Mouse (Mus musculus): Measurements from ENCODE around the gene Gjb2. TPM values are rescaled to one million over a fixed set of nuclear protein-coding genes. Genes with fewer than 3 reads are reported as not detected.
A peak's percentile ranks its signal among the peaks of the same experiment; 100 is the strongest.

Gene Gjb2
- polyA plus RNA-seq (2014; fragmentation: Nextera tagmentation; extraction: Ambion mirVana): 0.96 and 1.2 TPM in 2 replicates

- Histone ChIP-seq H3K4me2 (peak within 1 kb of the TSS; percentile 98), H3K9ac (ENCODE audit: low read depth, low read length) (peak within 1 kb of the TSS; percentile 44; the same call in 1 of the 2 replicates), H3K4me1 (ENCODE audit: control insufficient read depth, insufficient read depth, low read length) (0 out of 2 replicates have a peak, but pooled peaks cover 2% of the 10 kb centered on the region), H3K9me3 (replicated peaks; ENCODE audit: control insufficient read depth, low read length) (no peaks in the 10 kb centered on the region), H3K27ac (ENCODE audit: low read depth, low read length) (no peak within 1 kb of the TSS), H3K27me3 (ENCODE audit: control insufficient read depth, insufficient read depth, low read length) (peaks cover 61% of the 10 kb centered on the region), H3K36me3 (ENCODE audit: control insufficient read depth, insufficient read depth, low read length) (no peaks in the 10 kb centered on the region), H3K4me3 (ENCODE audit: low read depth, low read length) (peak within 1 kb of the TSS; percentile 63)
- ATAC-seq (replicated peaks; ENCODE audit: insufficient number of reproducible peaks, low FRiP score, low TSS enrichment): peak; percentile 42; the same call in 1 of the 2 replicates
- under 1% methylated on average over 98 of the region's 101 CpGs for WGBS (ENCODE audit: insufficient replicate concordance)
Observed at GRCm38 (mm10) chr14:57104106-57105023, at the start of gene Gjb2. Gjb2 (minus strand) TSS chr14:57104702.

DNA sequence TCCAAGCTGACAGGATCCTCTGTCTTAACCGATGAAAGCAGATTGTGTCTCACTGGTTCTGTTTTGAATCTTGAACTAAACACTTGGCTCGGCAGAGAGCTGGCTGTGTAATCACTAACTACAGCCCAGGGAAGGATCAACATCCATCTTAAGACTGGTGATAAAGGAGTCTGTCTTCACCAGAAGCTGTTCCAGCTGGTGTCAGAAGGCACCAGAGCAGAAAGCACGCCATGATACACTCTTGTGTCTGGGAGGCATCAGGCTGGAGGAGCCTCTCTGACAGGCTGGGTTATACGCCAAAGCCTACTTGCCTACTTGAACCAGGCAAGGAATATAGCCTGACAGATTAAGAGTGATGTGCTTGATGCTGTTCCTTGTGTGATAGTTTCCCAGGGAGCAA lies 41.2 kb upstream of the Gjb2 start:
- Histone ChIP-seq H3K4me2 (no peak overlapping the region), H3K4me1 (ENCODE audit: control insufficient read depth, insufficient read depth, low read length) (peaks cover 4% of the 10 kb centered on the region; the same call in 1 of the 2 replicates), H3K9me3 (replicated peaks; ENCODE audit: control insufficient read depth, low read length) (no peaks in the 10 kb centered on the region), H3K4me3 (ENCODE audit: low read depth, low read length) (no peak overlapping the region), H3K36me3 (ENCODE audit: control insufficient read depth, insufficient read depth, low read length) (no peaks in the 10 kb centered on the region), H3K27ac (ENCODE audit: low read depth, low read length) (no peak overlapping the region), H3K27me3 (ENCODE audit: control insufficient read depth, insufficient read depth, low read length) (peaks cover 8% of the 10 kb centered on the region; the same call in 1 of the 2 replicates), H3K9ac (ENCODE audit: low read depth, low read length) (no peak overlapping the region)
- no peak for ATAC-seq (replicated peaks; ENCODE audit: insufficient number of reproducible peaks, low FRiP score, low TSS enrichment)
- WGBS (ENCODE audit: insufficient replicate concordance): 16% methylated on average over 4 of the region's 4 CpGs

DNA sequence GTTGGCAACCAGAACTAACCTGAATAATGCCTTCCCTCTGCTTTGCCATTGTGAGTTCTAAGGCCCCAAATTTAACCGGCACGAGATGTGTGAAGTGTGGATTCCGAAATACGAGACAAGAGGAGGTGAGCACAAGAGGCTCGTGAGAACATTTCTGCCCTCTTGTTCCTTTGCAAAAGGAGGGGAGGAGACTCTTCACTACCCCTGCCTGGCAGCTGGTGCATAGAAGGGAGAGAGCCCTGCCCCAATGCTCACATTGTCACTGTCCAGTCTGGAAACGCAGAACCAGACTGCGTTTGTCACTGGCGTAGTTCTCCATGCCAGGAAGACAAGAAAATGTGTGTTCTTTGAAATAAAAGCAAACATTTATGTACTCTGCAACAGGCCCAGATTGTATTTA lies 30.8 kb upstream of the Gjb2 start:
- Histone ChIP-seq H3K27me3 (ENCODE audit: control insufficient read depth, insufficient read depth, low read length) (peaks cover 68% of the 10 kb centered on the region), H3K9ac (ENCODE audit: low read depth, low read length) (no peak overlapping the region), H3K4me2 (no peak overlapping the region), H3K9me3 (replicated peaks; ENCODE audit: control insufficient read depth, low read length) (no peaks in the 10 kb centered on the region), H3K27ac (ENCODE audit: low read depth, low read length) (no peak overlapping the region), H3K4me3 (ENCODE audit: low read depth, low read length) (no peak overlapping the region), H3K4me1 (ENCODE audit: control insufficient read depth, insufficient read depth, low read length) (peaks cover 5% of the 10 kb centered on the region; the same call in 1 of the 2 replicates), H3K36me3 (ENCODE audit: control insufficient read depth, insufficient read depth, low read length) (no peaks in the 10 kb centered on the region)
- 69% methylated on average over 8 of the region's 8 CpGs for WGBS (ENCODE audit: insufficient replicate concordance)
- ATAC-seq (replicated peaks; ENCODE audit: insufficient number of reproducible peaks, low FRiP score, low TSS enrichment): no peak

- no peak within 1 kb of the TSS for H3K9ac ChIP-seq (ENCODE audit: low read depth, low read length)
- no peaks in the 10 kb centered on the region for H3K36me3 ChIP-seq (ENCODE audit: control insufficient read depth, insufficient read depth, low read length)
- peak within 1 kb of the TSS; percentile 66 for H3K4me2 ChIP-seq
- peaks cover 5% of the 10 kb centered on the region; the same call in 1 of the 2 replicates for H3K4me1 ChIP-seq (ENCODE audit: control insufficient read depth, insufficient read depth, low read length)
- WGBS (ENCODE audit: insufficient replicate concordance): 2% methylated on average over 33 of the region's 33 CpGs
- ATAC-seq (replicated peaks; ENCODE audit: insufficient number of reproducible peaks, low FRiP score, low TSS enrichment): no peak
- H3K27ac ChIP-seq (ENCODE audit: low read depth, low read length): no peak within 1 kb of the TSS
- H3K9me3 ChIP-seq (replicated peaks; ENCODE audit: control insufficient read depth, low read length): no peaks in the 10 kb centered on the region
- peak within 1 kb of the TSS; percentile 38 for H3K4me3 ChIP-seq (ENCODE audit: low read depth, low read length)
- H3K27me3 ChIP-seq (ENCODE audit: control insufficient read depth, insufficient read depth, low read length): peaks cover 67% of the 10 kb centered on the region
Observed at GRCm38 (mm10) chr14:57133161-57133661, 28.7 kb upstream of the Gjb2 start, which contains the start of gene Gjb6. Gjb6 (minus strand) TSS chr14:57133611.

DNA sequence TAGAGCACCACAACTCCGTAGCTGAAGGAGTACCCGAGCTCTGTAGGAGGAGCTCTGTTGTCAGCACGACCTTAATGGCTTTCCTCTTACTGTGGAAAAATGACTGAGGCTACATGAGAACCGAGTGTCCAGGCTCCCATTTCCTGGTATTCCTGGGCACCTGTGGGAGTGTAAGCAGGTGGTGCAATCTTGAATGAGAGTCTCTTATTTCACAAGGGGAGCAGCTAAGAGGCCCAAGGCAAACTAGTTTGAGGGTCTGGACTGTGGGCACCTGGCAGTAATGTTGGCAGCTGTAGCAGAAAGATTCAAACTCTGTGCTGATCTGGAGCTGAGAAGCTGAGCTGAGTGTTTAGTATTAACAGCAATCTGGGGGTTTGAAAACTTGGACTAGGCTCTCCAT lies 22.9 kb upstream of the Gjb2 start:
- H3K9me3 ChIP-seq (replicated peaks; ENCODE audit: control insufficient read depth, low read length): no peaks in the 10 kb centered on the region
- H3K27ac ChIP-seq (ENCODE audit: low read depth, low read length): no peak overlapping the region
- ATAC-seq (replicated peaks; ENCODE audit: insufficient number of reproducible peaks, low FRiP score, low TSS enrichment): no peak
- H3K4me3 ChIP-seq (ENCODE audit: low read depth, low read length): no peak overlapping the region
- H3K36me3 ChIP-seq (ENCODE audit: control insufficient read depth, insufficient read depth, low read length): no peaks in the 10 kb centered on the region
- H3K4me1 ChIP-seq (ENCODE audit: control insufficient read depth, insufficient read depth, low read length): no peaks in the 10 kb centered on the region
- peaks cover 24% of the 10 kb centered on the region for H3K27me3 ChIP-seq (ENCODE audit: control insufficient read depth, insufficient read depth, low read length)
- no peak overlapping the region for H3K9ac ChIP-seq (ENCODE audit: low read depth, low read length)
- H3K4me2 ChIP-seq: no peak overlapping the region
- 62% methylated on average over 4 of the region's 4 CpGs for WGBS (ENCODE audit: insufficient replicate concordance)

DNA sequence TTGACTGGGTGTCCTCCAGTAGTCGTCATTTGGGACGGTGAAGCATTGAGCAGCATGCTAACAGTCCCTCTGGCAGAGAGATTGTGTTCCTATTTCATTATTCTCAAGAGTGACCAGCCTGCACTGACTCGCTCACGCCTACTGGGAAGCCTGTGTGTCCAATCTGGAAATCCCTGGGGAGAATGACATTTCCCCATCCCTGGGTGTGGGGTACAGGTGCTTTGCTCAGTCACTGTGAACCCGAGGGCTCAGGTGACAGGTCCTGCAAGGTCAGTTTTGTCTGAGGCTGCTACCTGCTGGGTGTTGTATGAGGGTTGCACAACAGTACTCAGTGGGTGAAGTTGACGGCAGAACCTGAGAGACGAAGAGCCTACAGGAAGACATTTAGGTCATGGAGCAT lies 17.8 kb upstream of the Gjb2 start:
- Histone ChIP-seq H3K4me2 (no peak overlapping the region), H3K27me3 (ENCODE audit: control insufficient read depth, insufficient read depth, low read length) (peaks cover 2% of the 10 kb centered on the region; the same call in 1 of the 2 replicates), H3K4me1 (ENCODE audit: control insufficient read depth, insufficient read depth, low read length) (no peaks in the 10 kb centered on the region), H3K9ac (ENCODE audit: low read depth, low read length) (no peak overlapping the region), H3K4me3 (ENCODE audit: low read depth, low read length) (no peak overlapping the region), H3K36me3 (ENCODE audit: control insufficient read depth, insufficient read depth, low read length) (no peaks in the 10 kb centered on the region), H3K9me3 (replicated peaks; ENCODE audit: control insufficient read depth, low read length) (no peaks in the 10 kb centered on the region), H3K27ac (ENCODE audit: low read depth, low read length) (no peak overlapping the region)
- no peak for ATAC-seq (replicated peaks; ENCODE audit: insufficient number of reproducible peaks, low FRiP score, low TSS enrichment)
- 77% methylated on average over 7 of the region's 7 CpGs for WGBS (ENCODE audit: insufficient replicate concordance)

DNA sequence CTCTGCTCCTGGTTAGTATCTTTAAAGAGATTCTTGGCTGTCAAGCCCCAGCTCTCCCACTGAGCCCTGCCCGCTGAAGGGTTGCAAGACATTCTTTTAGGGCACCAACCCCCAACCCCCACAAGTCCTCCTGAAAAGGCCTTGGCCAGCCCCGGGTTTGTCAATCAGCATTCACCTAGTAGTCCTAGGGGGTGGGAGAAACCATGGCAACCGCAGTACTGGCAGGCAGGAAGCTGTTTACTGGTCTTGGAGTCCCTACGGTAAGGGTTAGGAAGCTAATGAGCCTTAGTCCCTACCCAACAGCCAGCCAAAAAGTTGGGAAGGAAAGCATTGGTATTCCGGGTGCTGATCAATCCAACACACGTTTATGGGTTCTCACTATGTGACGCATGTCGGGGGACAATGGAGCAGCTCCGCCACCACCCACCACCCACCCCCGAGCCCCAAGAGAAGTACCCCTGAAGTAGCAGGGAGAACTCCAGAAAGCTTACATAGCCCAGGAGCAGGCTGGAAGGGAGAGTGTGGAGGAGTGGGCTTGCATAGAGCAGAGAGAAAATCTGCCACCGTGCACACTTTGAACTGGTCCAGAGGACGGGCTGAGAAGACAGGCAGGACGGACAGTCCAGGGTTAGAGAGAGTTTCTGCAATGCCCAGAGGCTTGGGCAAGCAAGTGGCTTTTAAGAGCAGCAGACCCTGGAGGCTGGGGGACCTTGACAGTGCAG lies 11.5 kb upstream of the Gjb2 start, which contains the start of gene Gm4491:
Gene Gm4491 (minus strand): TSS at position 61 of the 722 bp plus-strand sequence.
- H3K27ac ChIP-seq (ENCODE audit: low read depth, low read length): no peak within 1 kb of the TSS
- peaks cover 20% of the 10 kb centered on the region for H3K27me3 ChIP-seq (ENCODE audit: control insufficient read depth, insufficient read depth, low read length)
- no peak within 1 kb of the TSS for H3K4me3 ChIP-seq (ENCODE audit: low read depth, low read length)
- 22% methylated on average over 13 of the region's 13 CpGs for WGBS (ENCODE audit: insufficient replicate concordance)
- no peaks in the 10 kb centered on the region for H3K36me3 ChIP-seq (ENCODE audit: control insufficient read depth, insufficient read depth, low read length)
- H3K4me2 ChIP-seq: no peak within 1 kb of the TSS
- no peaks in the 10 kb centered on the region for H3K9me3 ChIP-seq (replicated peaks; ENCODE audit: control insufficient read depth, low read length)
- no peaks in the 10 kb centered on the region for H3K4me1 ChIP-seq (ENCODE audit: control insufficient read depth, insufficient read depth, low read length)
- no peak within 1 kb of the TSS for H3K9ac ChIP-seq (ENCODE audit: low read depth, low read length)
- no peak for ATAC-seq (replicated peaks; ENCODE audit: insufficient number of reproducible peaks, low FRiP score, low TSS enrichment)

GRCm38 (mm10) chr14:57109194-57109593 lies 4.7 kb upstream of the Gjb2 start:
- no peak overlapping the region for H3K4me3 ChIP-seq (ENCODE audit: low read depth, low read length)
- 0 out of 2 replicates have a peak, but pooled peaks cover 2% of the 10 kb centered on the region for H3K4me1 ChIP-seq (ENCODE audit: control insufficient read depth, insufficient read depth, low read length)
- no peaks in the 10 kb centered on the region for H3K9me3 ChIP-seq (replicated peaks; ENCODE audit: control insufficient read depth, low read length)
- peaks cover 47% of the 10 kb centered on the region for H3K27me3 ChIP-seq (ENCODE audit: control insufficient read depth, insufficient read depth, low read length)
- H3K9ac ChIP-seq (ENCODE audit: low read depth, low read length): no peak overlapping the region
- no peak overlapping the region for H3K27ac ChIP-seq (ENCODE audit: low read depth, low read length)
- 8% methylated on average over 4 of the region's 4 CpGs for WGBS (ENCODE audit: insufficient replicate concordance)
- no peak overlapping the region for H3K4me2 ChIP-seq
- H3K36me3 ChIP-seq (ENCODE audit: control insufficient read depth, insufficient read depth, low read length): no peaks in the 10 kb centered on the region
- ATAC-seq (replicated peaks; ENCODE audit: insufficient number of reproducible peaks, low FRiP score, low TSS enrichment): no peak
